Mouse (Mus musculus): ENCODE results near the gene Hoxc8. TPM values are rescaled to one million over a fixed set of nuclear protein-coding genes. Genes with fewer than 3 reads are reported as not detected.

Gene Hoxc8
- total RNA-seq, 2 experiments from 2014 or later = not detected

GRCm38 (mm10) chr15:102979936-102980335 is 10.5 kb upstream of the Hoxc8 start:
- intact Hi-C loops (cut with DNase I) = no loop called here
- no peak for DNase-seq

- intact Hi-C loops (cut with DNase I) = no loop called here
- DNase-seq = no peak
Observed at GRCm38 (mm10) chr15:102980352-102980751, 10.1 kb upstream of the Hoxc8 start.

DNA sequence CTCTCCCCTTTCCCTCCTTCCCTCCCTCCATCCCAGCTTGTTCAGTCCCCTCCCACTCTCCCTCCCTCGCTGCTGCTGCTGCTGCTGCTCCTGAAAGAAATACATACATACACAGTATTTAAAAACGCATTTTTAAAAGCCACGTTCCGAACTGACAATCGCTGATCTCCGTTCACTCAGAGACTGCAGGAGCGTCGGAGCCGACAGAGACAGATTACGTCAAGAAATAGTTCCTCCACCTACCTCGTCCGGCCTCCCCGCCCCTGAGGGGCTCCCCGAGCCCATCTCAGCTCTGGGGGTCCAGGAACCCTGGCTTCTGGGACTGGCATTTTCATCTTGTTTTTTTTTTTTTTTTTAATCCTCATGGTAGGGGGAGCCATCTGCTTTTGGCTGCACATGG is 9.5 kb upstream of the Hoxc8 start:
- intact Hi-C loops (cut with DNase I) = no loop called here
- no peak for DNase-seq

DNA sequence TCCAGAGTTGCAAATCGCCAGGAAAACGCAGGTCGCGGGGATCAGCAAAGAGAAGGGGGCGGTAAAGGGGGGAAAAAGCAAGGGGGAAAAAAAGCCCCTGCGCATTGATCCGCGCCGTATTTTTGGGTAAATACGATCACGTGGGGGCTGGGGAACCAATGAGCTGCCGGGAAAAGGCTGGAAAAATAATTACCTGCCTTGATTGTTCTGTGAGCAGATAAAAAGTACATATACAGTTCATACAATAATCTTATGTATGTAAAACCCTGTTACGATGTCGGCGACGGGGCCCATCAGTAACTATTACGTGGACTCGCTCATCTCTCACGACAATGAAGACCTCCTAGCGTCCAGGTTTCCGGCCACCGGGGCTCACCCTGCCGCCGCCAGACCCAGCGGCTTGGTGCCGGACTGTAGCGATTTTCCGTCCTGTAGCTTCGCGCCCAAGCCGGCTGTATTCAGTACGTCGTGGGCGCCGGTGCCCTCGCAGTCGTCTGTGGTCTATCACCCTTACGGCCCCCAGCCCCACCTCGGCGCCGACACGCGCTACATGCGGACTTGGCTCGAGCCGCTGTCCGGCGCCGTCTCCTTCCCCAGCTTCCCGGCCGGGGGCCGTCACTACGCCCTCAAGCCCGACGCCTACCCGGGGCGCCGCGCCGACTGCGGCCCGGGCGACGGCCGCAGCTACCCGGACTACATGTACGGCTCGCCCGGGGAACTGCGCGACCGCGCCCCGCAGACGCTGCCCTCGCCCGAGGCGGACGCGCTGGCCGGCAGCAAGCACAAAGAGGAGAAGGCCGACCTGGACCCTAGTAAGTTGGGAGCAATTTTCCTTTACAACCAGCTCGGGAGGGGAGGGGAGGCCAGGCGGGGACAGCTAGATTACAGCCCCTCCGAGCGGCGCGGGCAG is 8.8 kb upstream of the Hoxc8 start:
- intact Hi-C loops (cut with DNase I) = no loop called here
- no peak for DNase-seq

GRCm38 (mm10) chr15:102983716-102984115 is 6.7 kb upstream of the Hoxc8 start:
- intact Hi-C loops (cut with DNase I) = no loop called here
- DNase-seq = no peak

- no peak for DNase-seq
- intact Hi-C loops (cut with DNase I) = no loop called here
Observed at GRCm38 (mm10) chr15:102984521-102984920, 5.9 kb upstream of the Hoxc8 start.

DNA sequence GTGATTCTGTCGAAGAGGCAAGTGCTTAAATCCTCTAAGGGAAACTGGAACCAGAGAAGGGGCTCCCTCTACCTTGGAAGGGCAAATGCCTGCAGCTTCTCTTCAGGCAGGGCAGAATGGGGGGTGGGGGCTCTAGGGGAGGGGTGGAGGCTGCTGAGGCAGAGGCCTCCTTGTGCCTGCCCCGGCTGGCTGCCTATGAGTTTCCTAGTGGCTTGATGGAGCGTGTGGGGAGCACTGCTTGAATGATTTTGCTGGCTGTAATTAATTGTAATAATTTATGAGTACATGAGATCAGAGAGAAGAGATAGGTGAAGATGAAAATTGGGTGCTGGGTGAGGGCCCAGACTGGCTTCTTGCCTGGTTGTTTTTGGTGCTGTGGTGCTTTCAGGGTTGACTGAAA is 5.5 kb upstream of the Hoxc8 start:
- DNase-seq = no peak

GRCm38 (mm10) chr15:102987124-102987833 is 3.1 kb upstream of the Hoxc8 start:
- peak; percentile 92 to 96 for DNase-seq
- intact Hi-C loops (cut with DNase I) = loop anchor here (1.0 to 5.0 kb wide), 4 partner anchors 144 to 330 kb away; no protein-coding TSS in a partner anchor

More for the DNA sequence above, 5.5 kb upstream of the Hoxc8 start:
- intact Hi-C loops (cut with DNase I) = loop anchor here (5.0 kb wide), 2 partner anchors 223 to 332 kb away; no protein-coding TSS in a partner anchor

DNA sequence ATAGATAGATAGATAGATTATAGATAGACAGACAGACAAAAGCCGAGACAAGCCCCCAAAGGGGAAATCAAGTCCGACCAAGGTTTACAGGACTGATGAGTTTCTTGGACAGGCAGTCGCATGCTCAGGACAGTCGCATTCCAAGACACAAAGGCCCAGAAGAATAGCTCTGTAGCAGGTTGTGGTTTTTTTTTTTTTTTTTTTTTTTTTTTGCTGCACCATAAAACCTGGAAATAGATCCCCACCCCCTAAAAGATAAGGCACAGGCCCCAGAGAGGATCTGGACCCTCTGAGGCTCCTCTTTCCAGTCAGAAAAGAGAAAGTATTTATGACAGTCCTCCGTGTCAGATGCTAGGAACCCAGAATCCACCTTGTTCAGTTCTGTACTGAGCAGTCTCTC is 2.3 kb upstream of the Hoxc8 start:
- no peak for DNase-seq
- intact Hi-C loops (cut with DNase I) = loop anchor here (5.0 kb wide), 2 partner anchors 226 to 329 kb away; no protein-coding TSS in a partner anchor

GRCm38 (mm10) chr15:102991782-102992181 is 1.4 kb downstream of the Hoxc8 start:
- intact Hi-C loops (cut with DNase I) = no loop called here
- DNase-seq = no peak

DNA sequence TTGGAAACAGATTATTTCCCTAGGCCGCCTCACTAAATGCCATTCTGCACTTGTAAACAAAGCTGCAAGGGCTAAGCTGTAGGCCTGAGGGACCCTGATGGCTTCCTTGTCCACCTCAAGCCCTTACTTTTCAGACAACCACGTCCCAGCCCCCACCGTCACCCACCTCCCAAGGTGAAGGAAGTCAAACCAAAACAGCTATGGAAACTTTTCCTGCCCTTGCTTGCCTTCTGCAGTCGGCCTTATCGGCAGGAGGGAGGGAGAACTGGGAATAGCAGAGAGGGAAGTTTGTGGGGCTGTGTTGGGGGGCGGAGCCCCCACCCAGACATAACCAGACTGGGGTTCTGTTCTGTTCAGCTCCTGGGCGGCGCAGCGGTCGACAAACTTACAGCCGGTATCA is 1.8 kb downstream of the Hoxc8 start:
- DNase-seq = no peak
- intact Hi-C loops (cut with DNase I) = no loop called here

- no peak for DNase-seq
- intact Hi-C loops (cut with DNase I) = no loop called here
Observed at GRCm38 (mm10) chr15:102992863-102993262, 2.5 kb downstream of the Hoxc8 start.

- DNase-seq = no peak
- intact Hi-C loops (cut with DNase I) = no loop called here
Observed at GRCm38 (mm10) chr15:102996548-102996947, 6.1 kb downstream of the Hoxc8 start.

DNA sequence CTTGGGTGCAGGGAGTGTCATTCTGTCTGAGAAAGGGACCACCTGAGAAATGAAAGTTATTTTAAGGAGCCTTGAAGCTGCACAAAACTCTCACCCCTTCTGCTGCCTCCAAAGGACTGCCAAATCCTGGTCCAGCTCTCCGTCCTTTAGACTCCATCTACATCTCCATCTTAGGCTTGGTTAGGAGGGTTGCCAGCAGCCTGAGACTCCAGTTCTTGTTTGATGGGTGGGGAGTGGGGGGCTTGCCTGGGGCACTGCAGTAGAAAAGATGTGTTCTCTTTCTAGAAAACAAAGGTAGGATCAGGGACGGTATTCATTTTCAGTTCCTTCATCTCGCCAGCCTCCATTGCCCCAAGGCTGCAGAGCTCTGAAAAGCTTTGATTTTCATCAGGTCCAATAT is 7.0 kb downstream of the Hoxc8 start:
- no peak for DNase-seq
- intact Hi-C loops (cut with DNase I) = no loop called here

GRCm38 (mm10) chr15:102997939-102998355 is 7.5 kb downstream of the Hoxc8 start, which contains the start of gene Hoxc6:
Gene Hoxc6 (plus strand): TSS chr15:102998257.
- no peak for DNase-seq
- intact Hi-C loops (cut with DNase I) = no loop called here

GRCm38 (mm10) chr15:102998608-102999182 is 8.3 kb downstream of the Hoxc8 start:
- no peak for DNase-seq
- intact Hi-C loops (cut with DNase I) = no loop called here

- intact Hi-C loops (cut with DNase I) = no loop called here
- DNase-seq = peak; percentile 56 to 67
Observed at GRCm38 (mm10) chr15:102999183-102999831, 8.9 kb downstream of the Hoxc8 start.

DNA sequence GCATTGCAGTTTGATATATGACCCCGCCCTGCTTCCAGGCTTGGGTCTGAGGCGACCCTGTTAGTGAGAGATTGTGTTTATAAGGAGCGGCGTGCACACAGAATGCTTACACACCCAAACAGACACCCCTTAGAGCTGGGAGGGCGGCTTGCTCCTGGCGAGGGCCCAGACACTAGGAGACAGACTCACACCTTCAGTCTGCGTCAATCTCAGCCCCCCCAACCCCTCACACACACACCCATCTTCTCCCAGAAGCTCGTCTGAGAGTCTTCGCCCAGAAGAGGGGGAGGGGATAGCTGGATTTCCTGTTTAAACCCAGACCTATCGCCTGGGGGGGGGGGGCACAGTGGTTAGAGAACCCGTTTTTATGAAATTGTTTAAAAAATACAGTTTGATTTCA is 9.5 kb downstream of the Hoxc8 start:
- no peak for DNase-seq

GRCm38 (mm10) chr15:103000501-103000901 is 10.1 kb downstream of the Hoxc8 start:
- intact Hi-C loops (cut with DNase I) = no loop called here
- DNase-seq = no peak

More for the DNA sequence above, 9.5 kb downstream of the Hoxc8 start:
- intact Hi-C loops (cut with DNase I) = no loop called here

- DNase-seq = no peak
- intact Hi-C loops (cut with DNase I) = no loop called here
Observed at GRCm38 (mm10) chr15:103001370-103001769, 11.0 kb downstream of the Hoxc8 start.

GRCm38 (mm10) chr15:103002156-103002555 is 11.7 kb downstream of the Hoxc8 start:
- no peak for DNase-seq
- intact Hi-C loops (cut with DNase I) = no loop called here
